Mouse (Mus musculus) 416B (cell line): ENCODE data around the gene Glis3.

ENCODE experiments used
- DNase-seq: peaks from one replicate; pipeline ENCODE4 v3.0.0; 2011; ENCODE audit warnings: low read depth

Glis3 gene

GRCm38 (mm10) chr19:28327536-28327935, 352.3 kb downstream of the Glis3 start:
- no peak for DNase-seq

GRCm38 (mm10) chr19:28306036-28306435, 373.8 kb downstream of the Glis3 start:
- no peak for DNase-seq

GRCm38 (mm10) chr19:28305510-28305909, 374.4 kb downstream of the Glis3 start:
- DNase-seq: no peak

DNA sequence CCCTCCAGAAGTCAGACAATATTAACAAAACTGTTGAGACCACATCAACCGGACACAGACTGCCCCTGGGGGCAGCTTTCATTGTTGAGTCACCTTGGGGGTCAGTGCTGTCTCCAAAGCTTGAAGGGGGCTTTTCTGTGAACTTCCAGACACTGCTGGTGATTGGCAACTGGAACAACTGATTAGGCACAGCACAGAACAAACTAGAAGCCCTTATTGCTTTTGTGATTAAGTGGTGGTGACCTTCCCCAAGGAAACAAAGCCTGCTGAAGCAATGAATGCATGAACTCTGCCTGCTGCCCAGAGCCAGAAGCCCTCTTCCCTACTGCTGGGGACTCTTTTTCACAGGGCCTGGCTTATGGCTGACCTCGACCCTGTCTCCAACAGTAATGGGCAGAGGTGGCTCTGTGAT, 377.0 kb downstream of the Glis3 start:
- no peak for DNase-seq

GRCm38 (mm10) chr19:28300226-28300625, 379.7 kb downstream of the Glis3 start:
- DNase-seq: no peak

GRCm38 (mm10) chr19:28299211-28299775, 380.6 kb downstream of the Glis3 start:
- DNase-seq: no peak

GRCm38 (mm10) chr19:28298669-28299068, 381.2 kb downstream of the Glis3 start:
- no peak for DNase-seq

DNA sequence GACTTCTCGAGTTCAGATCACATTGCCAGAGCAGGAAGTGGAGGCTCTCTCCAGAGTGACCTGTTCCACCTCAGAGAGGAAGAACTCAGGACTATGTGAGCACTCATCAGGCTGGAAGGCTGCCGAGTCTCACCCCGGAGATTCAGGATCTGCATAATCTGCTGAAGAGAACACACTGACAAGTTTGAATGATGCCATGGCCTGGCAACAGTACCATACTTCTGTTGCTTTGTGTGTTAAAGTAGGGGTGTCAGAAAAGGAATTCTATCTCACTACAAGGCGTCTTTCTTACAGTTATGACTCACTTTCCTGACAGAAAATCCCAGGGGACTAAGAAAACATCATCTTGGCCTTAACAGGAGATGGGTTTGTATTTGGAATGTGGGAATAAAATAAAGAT, 388.3 kb downstream of the Glis3 start:
- no peak for DNase-seq

- no peak for DNase-seq
These were observed 390.4 kb downstream of the Glis3 start for GRCm38 (mm10) chr19:28289457-28289856.

- DNase-seq: no peak
These were observed 392.4 kb downstream of the Glis3 start for GRCm38 (mm10) chr19:28287431-28287830.

DNA sequence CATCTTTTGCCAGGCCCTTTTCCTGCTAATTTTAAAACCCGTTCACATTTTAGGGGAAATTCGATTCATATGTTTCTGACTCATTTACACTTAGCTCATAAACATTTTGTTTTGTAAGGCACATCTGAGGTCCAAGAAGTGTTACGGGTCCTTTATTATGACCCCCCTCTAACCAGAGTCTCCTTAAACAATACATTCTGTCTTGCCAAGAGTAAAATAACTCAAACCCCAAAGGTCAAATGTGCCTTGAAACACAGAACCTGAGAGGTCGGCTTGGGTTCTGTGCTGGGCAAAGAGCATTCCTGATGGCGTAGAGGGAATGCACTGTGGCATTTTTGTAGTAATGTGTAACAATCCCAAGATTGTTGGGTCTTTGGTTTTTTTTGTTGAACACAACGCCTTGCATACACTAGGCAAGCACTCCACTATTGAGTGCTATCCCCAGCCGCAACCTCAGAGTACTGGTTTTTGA, 395.7 kb downstream of the Glis3 start:
- DNase-seq: no peak

DNA sequence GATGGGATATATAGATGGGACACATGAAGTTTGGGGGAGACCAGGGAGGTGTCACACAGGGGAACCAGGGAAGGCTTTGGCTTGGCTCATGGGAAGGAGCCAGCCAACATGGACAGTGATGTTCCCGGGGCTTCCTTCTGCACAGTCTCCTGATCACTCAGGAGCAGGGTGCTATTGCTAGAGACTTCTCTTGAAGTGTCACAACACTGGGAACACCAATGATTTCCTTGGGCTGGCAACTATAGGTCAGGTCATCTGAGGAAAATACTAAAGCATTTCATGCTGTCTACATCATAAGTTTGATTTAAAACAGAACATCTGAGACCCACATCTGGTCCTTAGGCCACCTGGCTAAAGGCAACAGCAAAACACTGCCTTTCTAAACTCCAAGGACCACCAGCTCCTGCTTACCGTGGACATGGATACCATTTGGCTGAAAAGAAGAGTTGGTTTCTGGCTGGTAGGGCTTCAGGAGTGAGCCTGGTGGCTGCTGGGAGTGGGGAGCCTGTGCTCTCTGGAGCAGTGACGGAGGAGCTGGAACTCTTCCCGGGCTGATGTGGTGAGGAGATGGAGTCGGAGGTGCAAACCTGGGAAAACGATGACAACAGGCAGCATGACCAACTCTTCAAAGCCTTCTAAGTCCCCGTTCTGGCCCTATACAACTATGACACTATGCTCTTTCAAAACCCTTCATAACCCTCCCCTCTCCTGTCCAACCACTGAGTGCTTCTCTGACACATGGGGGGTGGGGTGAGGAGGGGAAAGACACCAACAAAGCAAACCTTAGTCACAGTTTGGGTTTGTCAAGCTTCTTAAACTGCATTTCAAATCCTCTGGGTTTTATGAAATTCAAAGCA, 396.4 kb downstream of the Glis3 start:
- no peak for DNase-seq

DNA sequence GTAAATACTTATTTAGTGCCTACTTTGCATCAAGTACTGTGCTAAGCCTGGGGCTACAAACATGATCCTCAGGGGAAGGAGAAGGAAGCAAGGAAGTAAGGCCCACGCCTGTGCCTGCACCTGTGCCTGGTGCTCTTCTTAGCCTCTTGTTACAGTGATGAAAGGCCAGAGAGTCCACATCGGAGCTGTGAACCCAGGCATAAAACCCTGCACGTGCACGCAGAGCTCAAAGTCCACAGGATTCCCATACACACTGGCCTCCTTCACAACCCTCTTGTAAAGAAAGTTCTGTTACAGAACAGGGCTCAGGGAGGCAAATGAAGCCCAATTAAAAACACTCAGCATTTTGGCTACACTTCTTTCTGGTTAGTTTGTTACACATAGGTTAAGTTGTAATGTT, 398.5 kb downstream of the Glis3 start:
- DNase-seq: no peak

- no peak for DNase-seq
These were observed 402.8 kb downstream of the Glis3 start for GRCm38 (mm10) chr19:28277104-28277503.

- peak; percentile 21 for DNase-seq
These were observed 405.4 kb downstream of the Glis3 start for GRCm38 (mm10) chr19:28274501-28274900.

DNA sequence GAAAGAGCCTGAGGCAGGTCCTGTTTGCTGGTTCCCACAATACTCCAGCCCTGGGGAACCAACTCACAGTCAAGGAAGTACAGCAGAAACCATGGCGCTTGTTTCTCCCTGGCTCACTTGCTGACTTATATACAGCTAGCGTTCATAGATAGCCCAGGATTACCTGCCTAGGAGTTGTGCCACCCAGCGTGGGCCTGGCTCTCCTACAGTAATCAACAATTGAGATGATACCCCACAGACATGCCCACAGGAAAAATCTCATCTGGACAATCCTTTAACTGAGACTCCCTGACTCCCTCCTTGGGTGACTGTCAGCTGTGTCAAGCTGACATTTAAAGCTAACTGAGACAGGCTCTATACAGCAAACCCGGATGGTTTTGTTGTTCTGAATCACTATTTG, 405.9 kb downstream of the Glis3 start:
- no peak for DNase-seq

- DNase-seq: no peak
These were observed 413.0 kb downstream of the Glis3 start for GRCm38 (mm10) chr19:28266850-28267249.

DNA sequence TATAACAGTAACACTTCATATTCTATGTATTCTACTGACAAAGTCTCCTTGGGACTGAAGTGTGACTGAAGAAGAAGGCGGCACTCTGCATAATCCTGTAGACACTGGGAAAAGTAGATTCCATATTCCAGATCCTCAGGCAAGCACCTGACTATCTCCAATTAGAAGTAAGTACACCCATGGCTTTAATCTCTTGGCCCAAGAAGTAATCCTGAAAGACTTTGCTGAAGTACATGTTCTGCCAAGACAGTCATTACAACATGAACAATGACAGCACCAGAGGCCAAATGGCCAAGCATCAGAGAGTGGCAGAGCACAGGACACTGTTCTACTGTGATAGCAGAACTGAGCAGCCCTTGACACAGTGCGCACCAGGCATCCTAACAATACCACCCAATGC, 414.1 kb downstream of the Glis3 start:
- DNase-seq: no peak

GRCm38 (mm10) chr19:28258907-28259675, 420.8 kb downstream of the Glis3 start:
- DNase-seq: no peak

- no peak for DNase-seq
These were observed 421.4 kb downstream of the Glis3 start for GRCm38 (mm10) chr19:28258480-28258879.

DNA sequence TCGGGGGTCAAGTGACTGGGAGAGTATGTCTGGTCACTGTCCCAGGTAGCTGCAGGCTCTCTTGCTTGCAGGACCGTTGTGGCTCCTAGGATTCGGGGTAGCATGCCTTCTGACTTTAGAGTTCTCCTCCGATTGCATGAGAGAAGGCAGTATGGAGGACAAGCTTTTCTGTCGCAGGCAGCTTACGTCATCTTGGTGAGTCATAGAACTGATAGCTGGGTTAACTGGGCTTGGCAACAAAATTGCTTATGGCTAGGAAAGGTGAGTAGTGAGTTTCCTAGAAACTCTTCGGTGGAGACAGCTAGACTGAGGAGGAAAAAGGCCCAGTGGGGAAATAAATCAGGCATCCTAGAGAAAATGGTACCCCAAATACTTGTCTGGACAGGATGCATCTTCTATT, 432.5 kb downstream of the Glis3 start:
- no peak for DNase-seq

GRCm38 (mm10) chr19:28246186-28246585, 433.7 kb downstream of the Glis3 start:
- no peak for DNase-seq

GRCm38 (mm10) chr19:28238073-28238472, 441.8 kb downstream of the Glis3 start:
- DNase-seq: no peak
